Mouse (Mus musculus): Measurements from ENCODE around the gene Slc39a3. TPM values are rescaled to one million over a fixed set of nuclear protein-coding genes. Genes with fewer than 3 reads are reported as not detected.
"Not testable (repeated sequence)": the region's sequence is repeated elsewhere in the genome, so short reads cannot be mapped to it uniquely, and the experiment has no call there.

Slc39a3 gene
- polyA plus RNA-seq, 1 experiment from 2014 or later: 17.7 TPM

GRCm38 (mm10) chr10:80999362-81000196, 37.6 kb downstream of the Slc39a3 start:
- H3K4me3 ChIP-seq (replicated peaks): no peak overlapping the region
- H3K27ac ChIP-seq: no peak overlapping the region
- H3K4me1 ChIP-seq: peaks cover 8% of the 10 kb centered on the region
- H3K9me3 ChIP-seq: no peaks in the 10 kb centered on the region
- H3K9ac ChIP-seq: no peak overlapping the region
- no peaks in the 10 kb centered on the region for H3K36me3 ChIP-seq
- ATAC-seq (ENCODE audit: insufficient read depth, low FRiP score, low read depth): peak; percentile 63
- H3K27me3 ChIP-seq (replicated peaks): 0 out of 2 replicates have a peak, but pooled peaks cover 8% of the 10 kb centered on the region
- WGBS: 29% methylated on average over 37 of the region's 37 CpGs
- peak overlapping the region; percentile 35 for H3K4me2 ChIP-seq

DNA sequence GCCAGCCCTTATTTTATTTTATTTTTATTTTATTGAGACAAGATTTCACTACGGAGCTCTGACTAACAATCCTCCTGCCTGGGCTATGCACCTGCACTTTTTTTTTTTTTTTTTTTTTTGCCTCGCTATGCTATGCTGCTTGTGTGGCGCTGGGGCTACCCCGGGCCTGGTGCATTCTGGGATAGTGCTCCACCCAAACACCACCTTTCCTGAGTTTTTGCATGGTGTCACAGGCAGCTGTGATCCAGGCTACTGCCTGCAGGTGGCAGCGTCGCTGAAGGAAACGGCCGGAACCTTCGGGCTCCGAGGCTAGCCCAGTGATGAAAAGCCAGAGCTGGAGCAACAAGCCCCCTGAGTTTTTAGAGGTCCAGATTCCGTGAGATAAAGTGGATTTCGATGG, 38.4 kb downstream of the Slc39a3 start:
- peaks cover 8% of the 10 kb centered on the region for H3K4me1 ChIP-seq
- H3K9me3 ChIP-seq: no peaks in the 10 kb centered on the region
- no peak for ATAC-seq (ENCODE audit: insufficient read depth, low FRiP score, low read depth)
- H3K4me3 ChIP-seq (replicated peaks): no peak overlapping the region
- H3K27ac ChIP-seq: no peak overlapping the region
- no peak overlapping the region for H3K4me2 ChIP-seq
- 10% methylated on average over 12 of the region's 12 CpGs for WGBS
- H3K27me3 ChIP-seq (replicated peaks): 0 out of 2 replicates have a peak, but pooled peaks cover 8% of the 10 kb centered on the region
- H3K9ac ChIP-seq: no peak overlapping the region
- H3K36me3 ChIP-seq: no peaks in the 10 kb centered on the region

GRCm38 (mm10) chr10:80998021-80998420, 39.2 kb downstream of the Slc39a3 start:
- Histone ChIP-seq H3K27me3 (replicated peaks) (0 out of 2 replicates have a peak, but pooled peaks cover 8% of the 10 kb centered on the region), H3K27ac (no peak overlapping the region), H3K36me3 (no peaks in the 10 kb centered on the region), H3K4me3 (replicated peaks) (no peak overlapping the region), H3K9ac (no peak overlapping the region), H3K4me2 (no peak overlapping the region), H3K9me3 (no peaks in the 10 kb centered on the region), H3K4me1 (peaks cover 8% of the 10 kb centered on the region)
- ATAC-seq (ENCODE audit: insufficient read depth, low FRiP score, low read depth): no peak
- 40% methylated on average over 14 of the region's 14 CpGs for WGBS

- Histone ChIP-seq H3K4me1 (peaks cover 8% of the 10 kb centered on the region), H3K4me2 (no peak overlapping the region), H3K9me3 (no peaks in the 10 kb centered on the region), H3K36me3 (no peaks in the 10 kb centered on the region), H3K4me3 (replicated peaks) (no peak overlapping the region), H3K9ac (no peak overlapping the region), H3K27me3 (replicated peaks) (0 out of 2 replicates have a peak, but pooled peaks cover 8% of the 10 kb centered on the region), H3K27ac (no peak overlapping the region)
- no peak for ATAC-seq (ENCODE audit: insufficient read depth, low FRiP score, low read depth)
- WGBS: 81% methylated on average over 8 of the region's 8 CpGs
Observed at GRCm38 (mm10) chr10:80997332-80997731, 39.9 kb downstream of the Slc39a3 start.

DNA sequence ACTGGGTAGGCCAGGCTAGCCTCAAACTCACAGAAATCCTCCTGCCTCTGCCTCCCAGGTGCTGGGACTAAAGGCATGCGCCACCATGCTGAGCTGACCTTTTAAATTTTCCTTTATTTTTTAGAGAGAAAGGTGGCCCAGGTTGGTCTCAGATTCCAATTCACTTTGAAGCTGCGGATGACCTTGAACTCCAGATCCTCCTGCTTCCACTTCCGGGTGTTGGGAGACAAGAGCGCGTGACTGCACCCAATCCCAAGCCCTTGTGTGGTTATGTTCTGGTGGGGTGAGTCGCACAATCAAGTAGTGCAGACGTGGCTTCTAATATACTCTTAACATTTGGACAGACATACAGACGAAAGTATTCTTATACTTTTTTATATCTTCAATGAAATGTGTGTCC, 40.7 kb downstream of the Slc39a3 start:
- no peaks in the 10 kb centered on the region for H3K9me3 ChIP-seq

DNA sequence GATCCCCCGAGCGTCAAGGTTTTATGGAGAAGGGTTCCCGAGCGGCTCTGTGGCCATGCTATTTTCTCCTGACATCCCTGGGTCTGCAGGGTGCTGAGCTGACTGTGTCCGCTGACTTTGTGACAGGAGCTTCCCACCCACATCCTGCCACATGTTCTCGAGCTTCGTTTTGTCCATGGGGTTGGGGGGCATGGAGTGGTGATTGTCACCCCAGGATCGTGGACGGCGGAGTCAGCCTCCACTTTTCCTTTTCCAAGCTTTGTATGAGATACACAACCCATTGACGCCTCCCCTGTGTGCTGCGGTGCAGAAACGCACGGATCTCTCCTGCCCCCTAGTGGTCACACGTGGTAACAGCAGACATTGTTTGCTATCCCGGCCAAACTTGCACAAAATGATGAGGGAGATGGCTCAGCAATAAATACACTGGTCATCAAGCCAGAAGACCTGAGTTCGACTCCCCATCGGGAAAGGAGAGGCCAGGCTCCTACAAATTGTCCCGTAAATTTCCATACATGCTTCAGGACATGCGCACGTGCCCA, 42.1 kb downstream of the Slc39a3 start:
- no peak overlapping the region for H3K27ac ChIP-seq
- no peak for ATAC-seq (ENCODE audit: insufficient read depth, low FRiP score, low read depth)
- H3K4me3 ChIP-seq (replicated peaks): no peak overlapping the region
- H3K27me3 ChIP-seq (replicated peaks): 0 out of 2 replicates have a peak, but pooled peaks cover 8% of the 10 kb centered on the region
- peak overlapping the region; percentile 40 for H3K4me2 ChIP-seq
- H3K36me3 ChIP-seq: no peaks in the 10 kb centered on the region
- H3K4me1 ChIP-seq: peaks cover 8% of the 10 kb centered on the region
- 10% methylated on average over 21 of the region's 21 CpGs for WGBS
- no peak overlapping the region for H3K9ac ChIP-seq
- no peaks in the 10 kb centered on the region for H3K9me3 ChIP-seq

More for the DNA sequence above, 40.7 kb downstream of the Slc39a3 start:
- H3K36me3 ChIP-seq: no peaks in the 10 kb centered on the region
- 0 out of 2 replicates have a peak, but pooled peaks cover 8% of the 10 kb centered on the region for H3K27me3 ChIP-seq (replicated peaks)
- no peak overlapping the region for H3K27ac ChIP-seq
- H3K4me1 ChIP-seq: peaks cover 8% of the 10 kb centered on the region
- ATAC-seq (ENCODE audit: insufficient read depth, low FRiP score, low read depth): no peak
- 94% methylated on average over 8 of the region's 8 CpGs for WGBS
- no peak overlapping the region for H3K4me3 ChIP-seq (replicated peaks)
- H3K4me2 ChIP-seq: no peak overlapping the region
- no peak overlapping the region for H3K9ac ChIP-seq

GRCm38 (mm10) chr10:80994621-80995020, 42.6 kb downstream of the Slc39a3 start:
- ATAC-seq (ENCODE audit: insufficient read depth, low FRiP score, low read depth): no peak

GRCm38 (mm10) chr10:80993276-80993675, 44.0 kb downstream of the Slc39a3 start:
- Histone ChIP-seq H3K27ac (no peak overlapping the region), H3K4me1 (no peaks in the 10 kb centered on the region), H3K9me3 (no peaks in the 10 kb centered on the region), H3K36me3 (no peaks in the 10 kb centered on the region), H3K4me3 (replicated peaks) (no peak overlapping the region), H3K9ac (no peak overlapping the region), H3K4me2 (no peak overlapping the region), H3K27me3 (replicated peaks) (0 out of 2 replicates have a peak, but pooled peaks cover 7% of the 10 kb centered on the region)
- ATAC-seq (ENCODE audit: insufficient read depth, low FRiP score, low read depth): no peak
- 60% methylated on average over 5 of the region's 5 CpGs for WGBS

More at GRCm38 (mm10) chr10:80994621-80995020, 42.6 kb downstream of the Slc39a3 start:
- no peak overlapping the region for H3K9ac ChIP-seq
- no peak overlapping the region for H3K27ac ChIP-seq
- no peak overlapping the region for H3K4me3 ChIP-seq (replicated peaks)
- H3K9me3 ChIP-seq: no peaks in the 10 kb centered on the region
- 46% methylated on average over 4 of the region's 4 CpGs for WGBS
- no peak overlapping the region for H3K4me2 ChIP-seq
- H3K36me3 ChIP-seq: no peaks in the 10 kb centered on the region
- peaks cover 6% of the 10 kb centered on the region for H3K4me1 ChIP-seq
- 0 out of 2 replicates have a peak, but pooled peaks cover 8% of the 10 kb centered on the region for H3K27me3 ChIP-seq (replicated peaks)

DNA sequence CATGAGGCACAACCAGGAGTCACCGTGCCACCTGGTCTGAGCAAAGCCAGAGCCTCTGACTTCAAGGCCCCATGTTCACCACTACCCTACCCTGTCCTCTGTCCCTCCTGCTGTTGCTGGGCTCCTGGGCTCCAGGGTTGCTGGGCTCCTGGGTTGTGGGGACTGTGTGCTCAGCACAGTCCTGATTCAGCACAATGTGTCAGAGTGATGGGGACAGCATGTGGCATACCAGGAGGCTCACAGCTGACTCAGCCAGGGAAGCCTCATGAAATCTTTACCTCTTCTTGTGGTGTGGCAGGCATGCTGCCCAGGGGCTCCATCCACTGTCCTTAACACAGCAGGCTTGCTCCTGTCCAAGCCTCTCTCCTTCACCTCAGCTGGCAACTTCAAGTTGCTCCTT, 45.3 kb downstream of the Slc39a3 start:
- H3K27me3 ChIP-seq (replicated peaks): 0 out of 2 replicates have a peak, but pooled peaks cover 1% of the 10 kb centered on the region
- H3K4me1 ChIP-seq: 0 out of 2 replicates have a peak, but pooled peaks cover 6% of the 10 kb centered on the region
- no peaks in the 10 kb centered on the region for H3K36me3 ChIP-seq
- H3K4me3 ChIP-seq (replicated peaks): no peak overlapping the region
- H3K4me2 ChIP-seq: no peak overlapping the region
- H3K9me3 ChIP-seq: no peaks in the 10 kb centered on the region
- H3K27ac ChIP-seq: no peak overlapping the region
- 83% methylated on average over 1 of the region's 1 CpGs for WGBS
- no peak for ATAC-seq (ENCODE audit: insufficient read depth, low FRiP score, low read depth)
- H3K9ac ChIP-seq: no peak overlapping the region

DNA sequence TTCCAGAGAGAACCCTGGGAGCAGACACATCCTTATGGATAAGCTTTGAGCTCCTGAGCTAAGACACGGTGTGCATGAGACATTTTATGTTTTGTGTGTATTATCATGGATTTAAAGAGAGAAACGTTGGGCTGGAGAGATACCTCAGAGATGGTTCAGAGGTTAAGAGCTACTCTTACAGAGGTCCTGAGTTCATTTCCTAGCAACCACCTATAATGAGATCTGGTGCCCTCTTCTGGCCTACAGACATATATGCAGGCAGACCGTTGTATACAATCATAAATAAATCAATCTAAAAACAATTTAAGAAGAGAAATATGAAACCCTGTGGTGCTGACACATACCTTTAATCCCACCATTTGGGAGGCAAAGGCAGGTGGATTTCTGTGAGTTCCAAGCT, 46.2 kb downstream of the Slc39a3 start:
- WGBS: 11% methylated on average over 3 of the region's 3 CpGs
- no peak overlapping the region for H3K27ac ChIP-seq
- H3K4me2 ChIP-seq: no peak overlapping the region
- no peak overlapping the region for H3K9ac ChIP-seq
- 0 out of 2 replicates have a peak, but pooled peaks cover 3% of the 10 kb centered on the region for H3K27me3 ChIP-seq (replicated peaks)
- ATAC-seq (ENCODE audit: insufficient read depth, low FRiP score, low read depth): no peak
- H3K36me3 ChIP-seq: no peaks in the 10 kb centered on the region
- no peak overlapping the region for H3K4me3 ChIP-seq (replicated peaks)
- no peaks in the 10 kb centered on the region for H3K9me3 ChIP-seq
- H3K4me1 ChIP-seq: 0 out of 2 replicates have a peak, but pooled peaks cover 6% of the 10 kb centered on the region

GRCm38 (mm10) chr10:80990406-80990805, 46.8 kb downstream of the Slc39a3 start:
- Histone ChIP-seq H3K27ac (no peak overlapping the region), H3K9me3 (no peaks in the 10 kb centered on the region), H3K4me3 (replicated peaks) (no peak overlapping the region), H3K4me2 (no peak overlapping the region), H3K4me1 (peaks cover 11% of the 10 kb centered on the region), H3K27me3 (replicated peaks) (peaks cover 9% of the 10 kb centered on the region; the same call in 1 of the 2 replicates), H3K9ac (no peak overlapping the region), H3K36me3 (no peaks in the 10 kb centered on the region)
- 71% methylated on average over 7 of the region's 7 CpGs for WGBS
- no peak for ATAC-seq (ENCODE audit: insufficient read depth, low FRiP score, low read depth)

- Histone ChIP-seq H3K4me1 (peaks cover 16% of the 10 kb centered on the region), H3K27me3 (replicated peaks) (peaks cover 13% of the 10 kb centered on the region)
- H3K36me3 ChIP-seq; ATAC-seq (ENCODE audit: insufficient read depth, low FRiP score, low read depth); H3K9ac ChIP-seq; H3K4me3 ChIP-seq (replicated peaks); H3K4me2 ChIP-seq; H3K27ac ChIP-seq; H3K9me3 ChIP-seq: not testable (repeated sequence)
- WGBS: 52% methylated on average over 4 of the region's 4 CpGs
Observed at GRCm38 (mm10) chr10:80989854-80990253, 47.4 kb downstream of the Slc39a3 start.

Data from stomach, embryonic 15.5 days (tissue).